Mouse (Mus musculus) small intestine, adult 2 months (tissue): Measurements from ENCODE around the gene Rybp.

Source experiments
- CTCF ChIP-seq: fragments of 200-500 bp; IDR thresholded peaks from 2 replicates; pipeline ENCODE4 v1.5.1; 2012; ENCODE audit warnings: low read depth, mild to moderate bottlenecking, control low read depth, inconsistent platforms, low read length, moderate library complexity, mixed read lengths; ENCODE audit not compliant: insufficient replicate concordance, insufficient read length; ENCODE audit errors: extremely low read depth
- POLR2A ChIP-seq: fragments of 200-500 bp; IDR thresholded peaks from 2 replicates; pipeline ENCODE4 v1.6.1; 2012; ENCODE audit warnings: low read depth, mild to moderate bottlenecking, control low read depth, inconsistent platforms, low read length, moderate library complexity

DNA sequence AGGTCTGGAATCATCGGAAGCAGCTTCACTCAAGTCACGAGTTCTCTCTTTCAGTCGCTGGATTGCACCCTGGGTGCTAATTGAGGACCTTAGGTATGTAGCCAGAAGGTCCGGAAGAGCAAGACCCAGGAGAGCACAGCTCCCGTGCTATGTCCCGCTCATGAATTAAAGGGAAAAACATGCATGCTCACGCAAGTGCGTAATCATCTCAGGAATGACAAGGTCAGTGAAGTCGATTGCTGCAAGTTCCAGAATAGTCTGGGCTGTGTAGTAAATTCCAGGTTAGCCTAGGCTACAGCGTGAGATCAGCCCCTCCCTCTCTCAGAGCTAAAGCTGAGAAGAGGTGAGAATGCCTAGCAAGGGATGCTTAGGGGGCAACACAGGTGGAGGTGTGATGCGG, 100.5 kb downstream of the Rybp start:
- TF ChIP-seq POLR2A (no peak), CTCF (no peak)
